Mouse (Mus musculus) lung, adult 2 months (tissue): Measurements from ENCODE around the gene Arl15.

Experiments
- CTCF ChIP-seq: fragments of 200-500 bp; IDR thresholded peaks from 2 replicates; pipeline ENCODE4 v1.5.1; 2011; ENCODE audit warnings: mild to moderate bottlenecking, low read length, control low read depth; ENCODE audit not compliant: insufficient read depth
- POLR2A ChIP-seq: fragments of 200-500 bp; IDR thresholded peaks from 2 replicates; pipeline ENCODE4 v1.6.1; 2011; ENCODE audit warnings: low read depth, mild to moderate bottlenecking, control low read depth, low read length, borderline replicate concordance; ENCODE audit errors: extremely low read depth

- TF ChIP-seq POLR2A (no peak), CTCF (peak; percentile 94)
These were observed 71.5 kb downstream of the Arl15 start for GRCm38 (mm10) chr13:113865806-113866205.
